Mouse (Mus musculus) lung, embryonic 16.5 days (tissue): ENCODE data around the gene Mrfap1. TPM values are rescaled to one million over a fixed set of nuclear protein-coding genes. Genes with fewer than 3 reads are reported as not detected.
A peak's percentile ranks its signal among the peaks of the same experiment; 100 is the strongest.

ENCODE experiments used
- ATAC-seq: fragments of 200-750 bp; cut with Nextera tagmentation; 2 replicates; pipeline ENCODE4 v1.8.0; 2017; ENCODE audit warnings: low read depth, mild to moderate bottlenecking, moderate library complexity
- H3K27ac ChIP-seq: fragments of 300-500 bp; sonication (generic); 2 replicates; pipeline ENCODE4 v1.5.1; 2014; ENCODE audit warnings: mild to moderate bottlenecking, control low read depth, low read length
- H3K27me3 ChIP-seq: fragments of 300-500 bp; sonication (generic); 2 replicates; pipeline ENCODE4 v1.6.1; 2014; ENCODE audit warnings: low read depth, low read length, mixed read lengths; ENCODE audit not compliant: control insufficient read depth, insufficient read depth
- H3K36me3 ChIP-seq: fragments of 300-500 bp; sonication (generic); 2 replicates; pipeline ENCODE4 v1.6.1; 2014; ENCODE audit warnings: low read length; ENCODE audit not compliant: control insufficient read depth, insufficient read depth
- H3K4me1 ChIP-seq: fragments of 300-500 bp; sonication (generic); replicated peaks from 2 replicates; pipeline ENCODE4 v1.6.1; 2014; ENCODE audit warnings: low read length, mixed read lengths; ENCODE audit not compliant: control insufficient read depth, insufficient read depth
- H3K4me2 ChIP-seq: fragments of 300-500 bp; sonication (generic); 2 replicates; pipeline ENCODE4 v1.6.1; 2014; ENCODE audit warnings: low read depth, low read length, control low read depth
- H3K4me3 ChIP-seq: fragments of 300-500 bp; sonication (generic); 2 replicates; pipeline ENCODE4 v1.5.1; 2014; ENCODE audit warnings: mild to moderate bottlenecking, low read length, control low read depth
- H3K9ac ChIP-seq: fragments of 300-500 bp; sonication (generic); 2 replicates; pipeline ENCODE4 v1.6.1; 2014; ENCODE audit warnings: low read length, control low read depth
- H3K9me3 ChIP-seq: fragments of 300-500 bp; sonication (generic); 2 replicates; pipeline ENCODE4 v1.6.1; 2016; ENCODE audit warnings: low read length; ENCODE audit not compliant: control insufficient read depth
- WGBS: fragments of 180-500 bp; shearing (Covaris S2); extraction: QIAGEN DNeasy Blood & Tissue Kit; methylation state at CpG from one replicate; pipeline ENCODE4 v1.1.7; 2014; 5-methylcytosine and 5-hydroxymethylcytosine counted together
- polyA plus RNA-seq: library from polyadenylated mRNA; unstranded; fragments of >200 nt; fragmentation: Nextera tagmentation; extraction: Ambion mirVana; gene quantifications from 2 replicates; pipeline ENCODE4 v1.2.1, GENCODE M21; 2015

The Mrfap1 gene
- polyA plus RNA-seq, 1 experiment from 2014 or later, result 350 TPM

DNA sequence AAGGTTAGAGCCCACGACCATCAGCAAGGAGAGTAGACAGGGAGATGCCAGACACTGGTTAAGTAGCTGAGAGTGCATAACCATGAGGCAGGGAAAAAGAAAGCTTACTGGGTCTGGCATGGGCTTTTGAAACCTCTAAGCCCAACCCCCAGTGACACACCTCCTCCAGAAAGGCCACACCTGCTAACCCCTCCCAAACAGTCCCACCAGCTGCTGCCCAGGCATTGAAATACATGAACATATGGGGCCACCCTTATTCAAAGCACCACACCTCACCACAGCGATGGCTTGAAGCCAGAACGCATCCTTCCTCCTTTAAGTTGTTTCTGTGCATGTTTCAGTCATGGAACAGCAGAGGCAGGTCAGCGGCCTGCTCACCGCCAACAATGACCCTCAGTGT lies 24.0 kb downstream of the Mrfap1 start:
- no peaks in the 10 kb centered on the region for H3K9me3 ChIP-seq
- no peak overlapping the region for H3K9ac ChIP-seq
- no peaks in the 10 kb centered on the region for H3K27me3 ChIP-seq
- H3K4me2 ChIP-seq, result no peak overlapping the region
- H3K36me3 ChIP-seq, result no peaks in the 10 kb centered on the region
- H3K27ac ChIP-seq, result no peak overlapping the region
- WGBS, result 86% methylated on average over 5 of the region's 5 CpGs
- ATAC-seq, result no peak
- no peak overlapping the region for H3K4me3 ChIP-seq
- no peaks in the 10 kb centered on the region for H3K4me1 ChIP-seq

DNA sequence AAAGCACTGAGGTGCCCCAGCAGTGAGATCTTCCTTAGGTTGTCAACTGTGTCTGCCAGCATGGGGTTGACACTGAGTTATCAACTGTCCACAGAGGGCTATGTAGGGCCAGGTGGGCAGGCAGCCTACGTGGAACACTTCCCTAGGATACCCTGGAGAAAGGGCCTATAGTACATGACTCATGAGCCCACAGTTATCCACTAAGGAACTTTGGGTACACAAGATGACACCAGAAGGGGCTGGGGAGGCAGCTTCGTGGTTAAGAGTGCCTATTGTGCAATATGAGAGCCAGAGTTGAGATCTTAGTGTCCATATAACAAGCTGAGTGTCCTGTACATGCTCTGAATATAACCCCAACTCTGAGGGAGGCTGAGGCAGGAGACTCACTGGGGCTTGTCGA lies 27.0 kb downstream of the Mrfap1 start:
- H3K36me3 ChIP-seq, result no peaks in the 10 kb centered on the region
- no peak overlapping the region for H3K4me2 ChIP-seq
- H3K27me3 ChIP-seq, result no peaks in the 10 kb centered on the region
- H3K9me3 ChIP-seq, result no peaks in the 10 kb centered on the region
- no peaks in the 10 kb centered on the region for H3K4me1 ChIP-seq
- ATAC-seq, result no peak
- no peak overlapping the region for H3K4me3 ChIP-seq
- no peak overlapping the region for H3K9ac ChIP-seq
- H3K27ac ChIP-seq, result no peak overlapping the region
- WGBS, result 52% methylated on average over 3 of the region's 3 CpGs

DNA sequence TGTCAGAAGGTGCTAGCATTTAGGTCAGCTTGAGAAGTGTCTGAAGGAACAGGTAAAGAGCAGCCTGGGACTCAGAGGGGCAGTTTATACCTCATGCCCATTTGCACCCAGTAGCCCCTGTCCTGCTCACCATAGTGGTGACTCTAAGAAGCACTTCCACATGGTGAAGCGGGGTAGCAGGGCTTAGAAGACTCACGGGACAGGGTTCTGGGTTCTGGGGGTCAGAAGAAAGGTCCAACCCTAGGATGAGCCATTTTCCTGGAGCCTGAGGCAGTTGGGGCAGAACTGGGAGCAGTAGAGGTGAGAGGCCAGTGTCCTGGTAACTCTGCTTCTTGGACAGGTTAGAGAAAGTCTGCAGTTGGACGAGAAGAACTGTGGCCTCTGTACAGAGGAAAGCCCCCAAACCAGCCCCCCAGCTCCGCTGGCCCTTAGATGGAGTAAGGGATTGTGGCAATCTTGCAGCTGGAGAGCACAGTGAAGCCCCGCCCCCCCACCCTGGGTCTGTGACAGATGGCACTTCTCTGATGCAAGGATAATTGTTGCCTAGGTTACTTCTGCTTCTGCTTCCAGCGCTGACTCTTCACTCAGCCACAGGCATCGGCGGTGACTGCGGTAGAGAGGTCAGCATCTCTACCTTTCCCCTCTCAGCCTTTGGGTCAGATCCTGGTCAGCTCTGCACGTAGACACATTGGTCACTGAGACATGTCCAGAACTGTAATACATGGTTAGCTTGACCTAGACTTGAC lies 29.4 kb downstream of the Mrfap1 start:
- no peak overlapping the region for H3K4me2 ChIP-seq
- H3K9ac ChIP-seq, result no peak overlapping the region
- no peaks in the 10 kb centered on the region for H3K4me1 ChIP-seq
- 0 out of 2 replicates have a peak, but pooled peaks have one; percentile 36 for ATAC-seq
- H3K27me3 ChIP-seq, result no peaks in the 10 kb centered on the region
- no peak overlapping the region for H3K4me3 ChIP-seq
- no peaks in the 10 kb centered on the region for H3K9me3 ChIP-seq
- H3K36me3 ChIP-seq, result no peaks in the 10 kb centered on the region
- H3K27ac ChIP-seq, result no peak overlapping the region
- 27% methylated on average over 10 of the region's 10 CpGs for WGBS

DNA sequence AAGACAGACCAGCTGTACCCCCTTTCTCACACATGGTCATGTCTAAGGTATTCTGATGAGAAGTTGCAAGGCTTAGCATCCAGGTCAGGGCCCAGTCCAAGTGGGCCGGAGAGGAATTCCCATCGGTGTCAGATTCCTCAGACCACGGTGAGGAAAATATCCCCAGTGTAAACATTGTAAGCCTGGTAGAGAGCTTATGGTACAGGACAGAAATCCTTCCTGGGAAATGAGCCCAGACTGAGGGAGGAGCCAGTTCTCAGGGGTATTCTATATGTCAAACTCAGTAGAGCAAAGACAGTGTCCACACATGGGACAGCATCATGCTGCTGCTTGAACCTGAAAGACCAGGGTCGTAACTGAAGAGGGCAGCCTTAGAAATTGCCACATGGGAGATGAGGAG lies 36.7 kb downstream of the Mrfap1 start:
- 14% methylated on average over 4 of the region's 4 CpGs for WGBS
- Histone ChIP-seq H3K27me3 (no peaks in the 10 kb centered on the region), H3K36me3 (no peaks in the 10 kb centered on the region), H3K4me2 (no peak overlapping the region), H3K4me3 (no peak overlapping the region), H3K9ac (no peak overlapping the region), H3K9me3 (no peaks in the 10 kb centered on the region), H3K4me1 (no peaks in the 10 kb centered on the region), H3K27ac (no peak overlapping the region)
- no peak for ATAC-seq

DNA sequence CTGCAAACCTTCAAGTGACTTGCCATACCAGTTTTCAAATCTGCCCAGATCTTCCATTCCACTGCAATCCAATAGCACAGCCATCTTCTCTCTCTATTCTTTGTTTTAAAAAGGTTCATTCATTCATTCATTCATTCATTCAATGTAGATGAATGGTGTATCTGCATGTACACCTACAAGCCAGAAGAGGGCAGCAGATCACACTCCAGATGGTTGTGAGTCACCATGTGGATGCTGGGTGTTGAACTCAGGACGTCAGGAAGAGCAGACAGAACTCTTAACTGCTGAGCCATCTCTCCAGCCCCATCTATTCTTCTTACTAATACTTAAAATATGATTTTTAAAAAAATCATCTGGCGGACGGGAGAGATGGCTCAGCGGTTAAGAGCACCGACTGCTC lies 39.5 kb downstream of the Mrfap1 start:
- no peak overlapping the region for H3K4me2 ChIP-seq
- no peak overlapping the region for H3K4me3 ChIP-seq
- H3K9ac ChIP-seq, result no peak overlapping the region
- ATAC-seq, result no peak
- H3K36me3 ChIP-seq, result no peaks in the 10 kb centered on the region
- WGBS, result 71% methylated on average over 5 of the region's 5 CpGs
- no peaks in the 10 kb centered on the region for H3K4me1 ChIP-seq
- H3K9me3 ChIP-seq, result no peaks in the 10 kb centered on the region
- no peak overlapping the region for H3K27ac ChIP-seq
- H3K27me3 ChIP-seq, result no peaks in the 10 kb centered on the region

DNA sequence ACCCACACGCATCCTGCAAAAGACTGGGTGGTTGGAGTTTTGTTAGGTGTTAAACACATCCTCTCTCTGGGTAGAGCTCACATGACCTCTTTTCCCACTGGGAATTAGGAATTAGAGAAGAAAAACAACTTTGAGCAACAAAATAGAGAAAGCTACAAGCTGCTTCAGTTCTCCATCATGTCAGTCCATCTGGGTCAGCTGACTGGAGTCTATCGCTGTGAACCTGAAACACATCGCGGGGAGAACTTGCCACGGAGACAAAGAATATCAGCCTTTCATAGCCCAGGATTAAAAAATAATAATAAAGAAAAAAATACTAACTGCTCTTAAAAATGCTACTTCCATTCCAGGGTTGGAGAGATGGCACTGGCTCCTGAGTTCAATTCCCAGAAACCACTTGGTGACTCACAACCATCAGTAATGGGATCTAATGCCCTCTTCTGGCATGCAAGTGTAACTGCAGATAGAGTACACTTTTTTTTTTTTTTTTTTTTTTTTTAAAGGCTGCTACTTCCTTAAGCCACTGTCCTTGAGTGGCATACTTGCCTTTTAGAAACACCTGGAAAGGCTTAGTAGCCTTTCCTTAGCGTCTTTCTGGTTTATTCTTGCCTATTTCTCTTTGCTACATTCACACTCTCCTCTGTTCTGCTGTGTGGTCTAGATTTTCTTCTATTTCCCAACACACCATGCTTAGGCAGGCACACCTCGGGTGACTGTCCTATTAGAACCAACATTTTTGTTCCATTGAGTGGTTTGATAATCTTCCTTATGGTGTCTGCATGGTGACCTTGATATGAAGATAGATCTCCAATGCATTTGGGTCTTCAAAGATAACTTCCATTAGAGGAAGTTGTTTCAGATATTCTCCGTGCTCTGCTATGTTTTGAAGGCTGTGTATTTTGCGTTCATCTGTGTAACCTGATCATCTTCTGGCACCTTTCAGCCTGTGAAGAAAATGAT lies 46.2 kb downstream of the Mrfap1 start:
- 71% methylated on average over 9 of the region's 9 CpGs for WGBS
- no peak overlapping the region for H3K4me2 ChIP-seq
- H3K9me3 ChIP-seq, result no peaks in the 10 kb centered on the region
- no peak for ATAC-seq
- no peak overlapping the region for H3K9ac ChIP-seq
- no peaks in the 10 kb centered on the region for H3K27me3 ChIP-seq
- H3K4me3 ChIP-seq, result no peak overlapping the region
- H3K36me3 ChIP-seq, result no peaks in the 10 kb centered on the region
- no peak overlapping the region for H3K27ac ChIP-seq
- H3K4me1 ChIP-seq, result peaks cover 14% of the 10 kb centered on the region

DNA sequence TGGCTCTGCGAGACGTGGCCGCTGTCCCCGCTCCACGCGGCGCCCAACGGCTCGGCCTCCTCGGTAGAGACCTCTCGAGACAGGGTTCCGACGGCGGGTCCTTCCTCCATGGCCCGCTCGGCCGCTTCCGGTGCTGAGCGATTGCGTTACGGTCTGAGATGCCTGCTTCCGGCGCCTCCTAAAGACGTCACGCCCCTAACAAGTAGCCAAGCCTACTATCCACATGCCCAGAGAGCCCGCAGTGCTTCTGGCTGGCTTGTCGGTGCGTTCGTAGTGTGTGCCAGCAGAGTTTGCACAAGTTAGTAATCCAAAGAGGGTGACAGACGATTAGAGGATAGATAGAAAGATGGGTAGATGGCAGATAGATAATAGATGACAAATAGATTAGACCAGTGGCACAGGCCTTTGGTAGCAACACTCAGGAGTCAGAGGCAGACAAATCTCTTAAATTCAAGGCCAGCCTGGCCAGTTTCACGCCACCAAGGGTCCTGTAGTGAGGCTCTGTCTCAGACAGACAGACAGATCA lies 48.0 kb downstream of the Mrfap1 start, which contains the start of gene Bloc1s4:
Gene Bloc1s4 (minus strand): TSS at position 115 of the 526 bp plus-strand sequence.
- H3K9ac ChIP-seq, result peak within 1 kb of the TSS; percentile 90
- H3K4me1 ChIP-seq, result peaks cover 14% of the 10 kb centered on the region
- WGBS, result 2% methylated on average over 31 of the region's 31 CpGs
- ATAC-seq, result peak; percentile 95
- H3K27me3 ChIP-seq, result no peaks in the 10 kb centered on the region
- H3K36me3 ChIP-seq, result no peaks in the 10 kb centered on the region
- H3K4me2 ChIP-seq, result peak within 1 kb of the TSS; percentile 97
- no peak within 1 kb of the TSS for H3K27ac ChIP-seq
- H3K9me3 ChIP-seq, result no peaks in the 10 kb centered on the region
- H3K4me3 ChIP-seq, result peak within 1 kb of the TSS; percentile 96

DNA sequence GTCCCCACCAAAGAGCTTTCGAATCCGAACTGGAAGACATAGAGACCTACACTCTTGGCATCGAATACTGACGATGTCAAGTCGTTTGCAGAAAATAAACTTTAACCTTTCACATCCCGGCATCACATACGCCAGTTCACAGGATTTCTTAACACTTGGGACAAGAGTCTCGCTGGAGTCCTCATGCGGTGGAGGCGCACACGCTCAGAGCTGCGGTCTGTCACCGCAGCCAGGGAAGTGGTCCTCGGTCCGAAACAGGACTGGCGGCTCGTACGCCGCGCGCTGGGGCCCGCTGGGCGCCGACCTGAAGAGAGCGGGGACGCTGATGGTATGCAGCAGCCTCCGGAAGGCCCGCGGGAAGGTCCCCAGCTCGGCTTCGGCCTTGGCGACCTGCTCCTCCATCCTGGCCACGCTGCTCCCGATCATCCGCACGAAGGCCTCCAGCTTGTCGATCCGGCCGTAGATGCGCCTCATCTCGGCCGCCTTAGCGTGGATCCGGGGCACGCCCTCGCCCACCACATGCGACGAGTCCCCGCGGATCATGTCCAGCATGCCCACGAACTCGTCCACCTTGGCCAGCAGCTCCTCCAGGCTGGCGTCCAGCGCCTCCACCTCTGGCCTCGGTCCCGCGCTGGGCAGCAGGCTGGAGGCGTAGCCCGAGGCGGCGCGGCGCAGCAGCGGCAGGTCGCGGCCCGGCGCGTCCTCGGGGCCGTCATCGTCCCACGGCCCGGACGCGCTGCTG lies 48.6 kb downstream of the Mrfap1 start:
- no peaks in the 10 kb centered on the region for H3K9me3 ChIP-seq
- H3K4me1 ChIP-seq, result peaks cover 14% of the 10 kb centered on the region
- no peaks in the 10 kb centered on the region for H3K27me3 ChIP-seq
- H3K36me3 ChIP-seq, result no peaks in the 10 kb centered on the region
- under 1% methylated on average over 76 of the region's 76 CpGs for WGBS
- no peak overlapping the region for H3K27ac ChIP-seq
- peak overlapping the region; percentile 96 for H3K4me3 ChIP-seq
- peak; percentile 76 for ATAC-seq
- H3K4me2 ChIP-seq, result peak overlapping the region; percentile 97
- peak overlapping the region; percentile 90 for H3K9ac ChIP-seq
